Mouse (Mus musculus) cerebellum, adult 2 months (tissue): ENCODE measurements at regions not wholly inside any gene's neighbourhood (a gene's known extent, or its start where the extent isn't known, plus 50 kb on each side); places are given as distances from the start of the nearest gene placed in this dataset.

Experiments used
- CTCF ChIP-seq: fragments of 200-500 bp; IDR thresholded peaks from 2 replicates; pipeline ENCODE4 v1.5.1; 2011; ENCODE audit warnings: low read depth, mild to moderate bottlenecking, control low read depth, low read length, moderate library complexity, borderline replicate concordance; ENCODE audit not compliant: insufficient read depth
- POLR2A ChIP-seq: fragments of 200-500 bp; IDR thresholded peaks from 2 replicates; pipeline ENCODE4 v1.6.1; 2011; ENCODE audit warnings: low read length, control low read depth, borderline replicate concordance; ENCODE audit not compliant: insufficient read depth

- TF ChIP-seq CTCF (no peak), POLR2A (no peak)
These were observed 146.4 kb downstream of the Ttc32 start for GRCm38 (mm10) chr12:9176198-9176597.
